Mouse (Mus musculus) limb, embryonic 11.5 days (tissue): ENCODE data around the gene Efcab14. TPM values are rescaled to one million over a fixed set of nuclear protein-coding genes. Genes with fewer than 3 reads are reported as not detected.

Source experiments
- ATAC-seq: fragments of 200-750 bp; cut with Nextera tagmentation; 2 replicates; pipeline ENCODE4 v1.8.0; 2017; ENCODE audit warnings: low read depth; ENCODE audit not compliant: insufficient number of reproducible peaks, low FRiP score, low TSS enrichment
- DNase-seq: peaks from one replicate; pipeline ENCODE4 v3.0.0-alpha.2; 2015; ENCODE audit warnings: low spot score
- H3K27ac ChIP-seq: fragments of 300-500 bp; sonication (generic); replicated peaks from 2 replicates; pipeline ENCODE4 v1.5.1; 2014; ENCODE audit warnings: low read depth, mild to moderate bottlenecking, low read length
- H3K27me3 ChIP-seq: fragments of 300-500 bp; sonication (generic); 2 replicates; pipeline ENCODE4 v1.6.1; 2014; ENCODE audit warnings: mild to moderate bottlenecking, low read length, mixed read lengths; ENCODE audit not compliant: control insufficient read depth, insufficient read depth
- H3K36me3 ChIP-seq: fragments of 300-500 bp; sonication (generic); 2 replicates; pipeline ENCODE4 v1.6.1; 2014; ENCODE audit warnings: mild to moderate bottlenecking, low read length, moderate library complexity, mixed read lengths; ENCODE audit not compliant: control insufficient read depth, insufficient read depth
- H3K4me1 ChIP-seq: fragments of 300-500 bp; sonication (generic); 2 replicates; pipeline ENCODE4 v1.6.1; 2014; ENCODE audit warnings: low read length, mixed read lengths; ENCODE audit not compliant: control insufficient read depth, insufficient read depth
- H3K4me2 ChIP-seq: fragments of 300-500 bp; sonication (generic); 2 replicates; pipeline ENCODE4 v1.6.1; 2014; ENCODE audit warnings: low read depth, mild to moderate bottlenecking, moderate library complexity; ENCODE audit not compliant: severe bottlenecking
- H3K4me3 ChIP-seq: fragments of 300-500 bp; sonication (generic); 2 replicates; pipeline ENCODE4 v1.5.1; 2014; ENCODE audit warnings: low read depth, low read length
- H3K9ac ChIP-seq: fragments of 300-500 bp; sonication (generic); 2 replicates; pipeline ENCODE4 v1.6.1; 2014; ENCODE audit warnings: mild to moderate bottlenecking, low read length
- H3K9me3 ChIP-seq: fragments of 300-500 bp; sonication (generic); 2 replicates; pipeline ENCODE4 v1.6.1; 2016; ENCODE audit warnings: low read length; ENCODE audit not compliant: control insufficient read depth
- WGBS: fragments of 180-500 bp; shearing (Covaris S2); extraction: QIAGEN DNeasy Blood & Tissue Kit; methylation state at CpG from one replicate; pipeline ENCODE4 v1.1.7; 2014; 5-methylcytosine and 5-hydroxymethylcytosine counted together
- polyA plus RNA-seq: library from polyadenylated mRNA; unstranded; fragments of >200 nt; fragmentation: Nextera tagmentation; extraction: Ambion mirVana; gene quantifications from 2 replicates; pipeline ENCODE4 v1.2.1, GENCODE M21; 2014

Efcab14 gene
- polyA plus RNA-seq = 44.3 and 48.5 TPM in 2 replicates

- peaks cover 7% of the 10 kb centered on the region; the same call in 1 of the 2 replicates for H3K4me1 ChIP-seq
- DNase-seq = peak; percentile 99
- peak; percentile 100 for ATAC-seq
- H3K36me3 ChIP-seq = no peaks in the 10 kb centered on the region
- H3K27me3 ChIP-seq = no peaks in the 10 kb centered on the region
- H3K27ac ChIP-seq = peak within 1 kb of the TSS; percentile 68; the same call in 1 of the 2 replicates
- no peaks in the 10 kb centered on the region for H3K9me3 ChIP-seq
- H3K9ac ChIP-seq = peak within 1 kb of the TSS; percentile 83
- peak within 1 kb of the TSS; percentile 69 for H3K4me2 ChIP-seq
- WGBS = under 1% methylated on average over 45 of the region's 45 CpGs
- peak within 1 kb of the TSS; percentile 77 for H3K4me3 ChIP-seq
Measured at GRCm38 (mm10) chr4:115737551-115738041, at the start of gene Efcab14. Gene Efcab14 (plus strand): TSS chr4:115737744.

GRCm38 (mm10) chr4:115701468-115701867 is 36.1 kb upstream of the Efcab14 start:
- no peak overlapping the region for H3K4me3 ChIP-seq
- no peak overlapping the region for H3K9ac ChIP-seq
- no peaks in the 10 kb centered on the region for H3K27me3 ChIP-seq
- ATAC-seq (no peak), DNase-seq (no peak)
- H3K36me3 ChIP-seq = no peaks in the 10 kb centered on the region
- no peak overlapping the region for H3K4me2 ChIP-seq
- no peak overlapping the region for H3K27ac ChIP-seq
- H3K9me3 ChIP-seq = no peaks in the 10 kb centered on the region
- 83% methylated on average over 3 of the region's 3 CpGs for WGBS
- H3K4me1 ChIP-seq = no peaks in the 10 kb centered on the region

- H3K4me1 ChIP-seq = no peaks in the 10 kb centered on the region
- no peak for ATAC-seq
- WGBS = 79% methylated on average over 2 of the region's 2 CpGs
Measured at GRCm38 (mm10) chr4:115703927-115704505, 33.5 kb upstream of the Efcab14 start.

GRCm38 (mm10) chr4:115708974-115709593 is 28.5 kb upstream of the Efcab14 start:
- no peak for ATAC-seq
- Histone ChIP-seq H3K4me2 (no peak overlapping the region), H3K4me3 (no peak overlapping the region), H3K9me3 (no peaks in the 10 kb centered on the region), H3K4me1 (no peaks in the 10 kb centered on the region), H3K27me3 (no peaks in the 10 kb centered on the region), H3K9ac (no peak overlapping the region), H3K36me3 (no peaks in the 10 kb centered on the region), H3K27ac (no peak overlapping the region)
- peak; percentile 35 for DNase-seq
- 33% methylated on average over 13 of the region's 13 CpGs for WGBS

More at GRCm38 (mm10) chr4:115703927-115704505, 33.5 kb upstream of the Efcab14 start:
- Histone ChIP-seq H3K9me3 (no peaks in the 10 kb centered on the region), H3K36me3 (no peaks in the 10 kb centered on the region), H3K4me3 (no peak overlapping the region), H3K9ac (no peak overlapping the region), H3K27ac (no peak overlapping the region), H3K27me3 (no peaks in the 10 kb centered on the region), H3K4me2 (no peak overlapping the region)
- no peak for DNase-seq

GRCm38 (mm10) chr4:115709792-115710418 is 27.6 kb upstream of the Efcab14 start:
- Histone ChIP-seq H3K4me1 (no peaks in the 10 kb centered on the region), H3K27ac (no peak overlapping the region)
- ATAC-seq = peak; percentile 62

GRCm38 (mm10) chr4:115728721-115729120 is 8.8 kb upstream of the Efcab14 start:
- Histone ChIP-seq H3K27me3 (no peaks in the 10 kb centered on the region), H3K4me2 (no peak overlapping the region), H3K9ac (no peak overlapping the region), H3K9me3 (no peaks in the 10 kb centered on the region), H3K27ac (no peak overlapping the region), H3K36me3 (no peaks in the 10 kb centered on the region), H3K4me3 (no peak overlapping the region), H3K4me1 (no peaks in the 10 kb centered on the region)
- DNase-seq (peak; percentile 86), ATAC-seq (no peak)
- WGBS = 21% methylated on average over 5 of the region's 5 CpGs

More at GRCm38 (mm10) chr4:115709792-115710418, 27.6 kb upstream of the Efcab14 start:
- Histone ChIP-seq H3K9ac (no peak overlapping the region), H3K9me3 (no peaks in the 10 kb centered on the region), H3K4me2 (0 out of 2 replicates have a peak overlapping the region, but pooled peaks have one; percentile 21), H3K27me3 (no peaks in the 10 kb centered on the region), H3K4me3 (no peak overlapping the region), H3K36me3 (no peaks in the 10 kb centered on the region)
- peak; percentile 90 for DNase-seq
- WGBS = 12% methylated on average over 11 of the region's 13 CpGs

GRCm38 (mm10) chr4:115731588-115732222 is 5.8 kb upstream of the Efcab14 start:
- no peaks in the 10 kb centered on the region for H3K4me1 ChIP-seq
- 26% methylated on average over 7 of the region's 7 CpGs for WGBS
- H3K36me3 ChIP-seq = no peaks in the 10 kb centered on the region
- DNase-seq (peak; percentile 87), ATAC-seq (peak; percentile 73)
- H3K27me3 ChIP-seq = no peaks in the 10 kb centered on the region
- no peaks in the 10 kb centered on the region for H3K9me3 ChIP-seq
- H3K4me3 ChIP-seq = no peak overlapping the region
- H3K9ac ChIP-seq = no peak overlapping the region
- no peak overlapping the region for H3K27ac ChIP-seq
- no peak overlapping the region for H3K4me2 ChIP-seq

GRCm38 (mm10) chr4:115732223-115732818 is 5.2 kb upstream of the Efcab14 start:
- H3K9me3 ChIP-seq = no peaks in the 10 kb centered on the region
- no peak overlapping the region for H3K27ac ChIP-seq
- no peak overlapping the region for H3K4me3 ChIP-seq
- H3K4me1 ChIP-seq = no peaks in the 10 kb centered on the region
- 63% methylated on average over 3 of the region's 3 CpGs for WGBS
- no peak overlapping the region for H3K4me2 ChIP-seq
- no peak for ATAC-seq
- no peaks in the 10 kb centered on the region for H3K27me3 ChIP-seq
- peak; percentile 14 for DNase-seq
- H3K36me3 ChIP-seq = no peaks in the 10 kb centered on the region
- no peak overlapping the region for H3K9ac ChIP-seq
